Mouse (Mus musculus) testis, adult 2 months (tissue): ENCODE results near the gene Ppp1r12b.

Experiments
- CTCF ChIP-seq: fragments of 200-500 bp; IDR thresholded peaks from 2 replicates; pipeline ENCODE4 v1.5.1; 2012; ENCODE audit warnings: low read depth, mild to moderate bottlenecking, inconsistent platforms, low read length, moderate library complexity; ENCODE audit not compliant: control insufficient read depth, insufficient read depth, insufficient replicate concordance
- POLR2A ChIP-seq: fragments of 200-500 bp; IDR thresholded peaks from 2 replicates; pipeline ENCODE4 v1.6.1; 2012; ENCODE audit warnings: low read depth, mild to moderate bottlenecking, inconsistent platforms, low read length, moderate library complexity; ENCODE audit not compliant: control insufficient read depth

GRCm38 (mm10) chr1:134913535-134913934, 42.2 kb downstream of the Ppp1r12b start:
- TF ChIP-seq CTCF = no peak
- TF ChIP-seq POLR2A = no peak
